Mouse (Mus musculus): Measurements from ENCODE around the gene Gm853.

DNA sequence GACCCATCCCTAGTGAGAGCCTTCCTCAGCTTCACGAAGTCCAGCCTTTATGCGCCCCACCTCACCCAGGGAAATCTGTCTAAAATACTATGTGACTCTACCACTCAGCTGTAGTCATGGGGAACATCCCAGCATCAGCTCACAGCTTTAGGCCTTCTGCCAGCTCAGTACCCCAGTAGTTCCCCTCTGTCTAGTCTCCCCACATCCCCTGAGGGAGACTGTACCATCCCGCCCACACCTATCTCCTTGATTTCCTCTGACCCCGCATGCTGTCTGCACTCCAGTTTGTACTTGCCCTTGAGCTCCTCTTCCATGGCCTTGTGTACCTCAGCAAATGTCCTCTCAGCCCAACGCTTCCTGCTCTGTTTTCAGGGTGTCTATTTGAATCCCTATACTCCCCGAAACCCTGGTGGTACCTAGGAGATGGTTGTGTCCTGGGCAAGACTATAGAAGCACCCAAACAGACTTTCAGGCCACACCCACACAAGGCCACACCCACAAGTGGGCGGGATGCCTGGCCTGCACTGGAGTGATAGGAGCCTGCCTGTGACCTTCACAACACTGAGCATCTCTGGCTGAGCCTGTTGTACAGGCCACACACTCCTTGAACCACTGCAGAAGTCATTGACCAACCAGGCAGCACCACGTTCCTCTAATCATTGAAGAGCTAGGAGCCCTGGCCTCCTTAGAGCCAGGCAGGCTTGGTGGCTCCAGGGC lies 30.4 kb upstream of the Gm853 start:
- TF ChIP-seq GATA1 (IDR thresholded peaks at IDR 0.05; ENCODE audit: borderline replicate concordance, low read length) (no peak), FLI1 (IDR thresholded peaks at IDR 0.05; ENCODE audit: low read length) (no peak)
